Mouse (Mus musculus) midbrain, embryonic 10.5 days (tissue): ENCODE data around the gene Kbtbd12. TPM values are rescaled to one million over a fixed set of nuclear protein-coding genes. Genes with fewer than 3 reads are reported as not detected.

Source experiments
- DNase-seq: peaks from one replicate; pipeline ENCODE4 v3.0.0-alpha.2; 2017; ENCODE audit warnings: low spot score
- H3K27ac ChIP-seq: fragments of 300-500 bp; sonication (generic); replicated peaks from 2 replicates; pipeline ENCODE4 v1.5.1; 2016; ENCODE audit warnings: mild to moderate bottlenecking
- H3K27me3 ChIP-seq: fragments of 300-500 bp; sonication (generic); 2 replicates; pipeline ENCODE4 v1.6.1; 2016; ENCODE audit warnings: low read depth, mild to moderate bottlenecking; ENCODE audit not compliant: poor library complexity, severe bottlenecking
- H3K36me3 ChIP-seq: fragments of 300-500 bp; sonication (generic); 2 replicates; pipeline ENCODE4 v1.6.1; 2016; ENCODE audit warnings: mild to moderate bottlenecking, moderate library complexity
- H3K4me1 ChIP-seq: fragments of 300-500 bp; sonication (generic); 2 replicates; pipeline ENCODE4 v1.6.1; 2016
- H3K4me3 ChIP-seq: fragments of 300-500 bp; sonication (generic); 2 replicates; pipeline ENCODE4 v1.5.1; 2016; ENCODE audit warnings: mild to moderate bottlenecking, moderate library complexity
- H3K9me3 ChIP-seq: fragments of 300-500 bp; sonication (generic); replicated peaks from 2 replicates; pipeline ENCODE4 v1.6.1; 2016; ENCODE audit warnings: mild to moderate bottlenecking
- WGBS: fragments of 180-500 bp; shearing (Covaris S2); methylation state at CpG from one replicate; pipeline ENCODE4 v1.1.7; 2016; 5-methylcytosine and 5-hydroxymethylcytosine counted together
- polyA plus RNA-seq: library from polyadenylated mRNA; unstranded; fragments of >200 nt; fragmentation: Nextera tagmentation; extraction: Ambion mirVana; gene quantifications from 2 replicates; pipeline ENCODE4 v1.2.1, GENCODE M21; 2016

Kbtbd12 gene
- polyA plus RNA-seq, 1 experiment from 2014 or later: not detected

DNA sequence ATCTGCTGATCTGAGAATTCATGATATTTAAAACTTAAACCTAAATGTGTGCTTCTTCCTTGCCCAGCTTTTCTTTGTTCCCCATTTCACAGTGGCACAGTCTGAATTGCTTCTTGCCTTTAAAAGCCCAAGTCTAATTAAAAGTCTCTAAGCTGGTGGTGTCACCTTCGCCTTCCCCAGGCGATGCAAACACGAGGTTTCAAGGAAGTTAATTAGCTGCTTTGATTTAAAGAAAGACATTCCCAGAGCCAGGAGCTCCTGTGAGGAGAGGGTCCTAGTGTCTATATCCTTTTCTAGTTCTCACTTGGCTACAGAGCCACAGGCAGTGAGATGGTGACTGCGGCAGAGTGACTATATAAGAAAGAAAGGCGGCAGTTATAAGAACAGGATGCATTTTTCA lies 18.2 kb downstream of the Kbtbd12 start:
- Histone ChIP-seq H3K4me1 (no peaks in the 10 kb centered on the region), H3K9me3 (no peaks in the 10 kb centered on the region), H3K27me3 (no peaks in the 10 kb centered on the region), H3K36me3 (no peaks in the 10 kb centered on the region), H3K27ac (no peak overlapping the region), H3K4me3 (no peak overlapping the region)
- WGBS: 43% methylated on average over 5 of the region's 5 CpGs
- no peak for DNase-seq

DNA sequence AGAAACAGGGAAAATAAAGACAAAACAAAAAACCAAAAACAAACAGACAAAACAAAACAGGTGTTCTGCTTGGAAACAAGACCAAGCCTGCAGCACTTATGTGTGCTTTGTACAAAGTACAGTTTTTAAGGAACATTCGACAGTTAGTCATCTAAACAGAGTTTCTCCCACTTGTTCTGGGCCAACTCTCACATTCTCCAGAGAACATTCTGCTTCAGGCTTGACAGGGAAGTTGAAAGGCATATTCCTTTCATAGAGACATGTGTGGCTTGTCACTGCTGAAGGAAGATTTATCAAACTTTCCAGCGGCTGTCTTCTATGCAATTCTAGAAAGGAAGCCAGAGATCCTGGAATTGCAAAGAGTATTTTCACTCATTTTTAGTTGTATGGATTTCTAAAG lies 22.4 kb downstream of the Kbtbd12 start:
- no peak for DNase-seq
- Histone ChIP-seq H3K9me3 (no peaks in the 10 kb centered on the region), H3K27ac (no peak overlapping the region), H3K36me3 (no peaks in the 10 kb centered on the region), H3K4me3 (no peak overlapping the region), H3K4me1 (no peaks in the 10 kb centered on the region), H3K27me3 (no peaks in the 10 kb centered on the region)
- WGBS: 84% methylated on average over 2 of the region's 2 CpGs

DNA sequence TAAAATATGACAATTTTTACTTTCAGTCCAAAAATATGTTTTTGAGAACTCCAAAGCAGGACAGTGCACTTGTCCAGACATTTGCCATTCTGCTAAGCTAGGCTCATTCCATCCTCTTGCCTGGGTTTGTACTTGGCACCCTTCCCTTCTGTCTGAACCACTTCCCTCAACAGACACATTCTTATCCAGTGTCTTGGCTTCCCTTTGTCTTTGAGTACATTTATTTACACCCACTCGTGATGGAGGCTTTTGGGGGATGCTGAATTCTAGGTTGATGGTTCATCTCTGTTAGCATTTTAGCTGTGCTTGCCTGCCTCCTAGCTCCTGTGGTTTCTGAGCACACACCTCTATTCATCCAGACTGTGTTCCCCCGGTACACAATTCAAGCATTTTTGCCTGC lies 31.3 kb downstream of the Kbtbd12 start:
- no peak for DNase-seq
- Histone ChIP-seq H3K9me3 (no peaks in the 10 kb centered on the region), H3K36me3 (no peaks in the 10 kb centered on the region), H3K27ac (no peak overlapping the region), H3K27me3 (0 out of 2 replicates have a peak, but pooled peaks cover 9% of the 10 kb centered on the region), H3K4me3 (no peak overlapping the region), H3K4me1 (no peaks in the 10 kb centered on the region)
- WGBS: 82% methylated on average over 2 of the region's 2 CpGs

DNA sequence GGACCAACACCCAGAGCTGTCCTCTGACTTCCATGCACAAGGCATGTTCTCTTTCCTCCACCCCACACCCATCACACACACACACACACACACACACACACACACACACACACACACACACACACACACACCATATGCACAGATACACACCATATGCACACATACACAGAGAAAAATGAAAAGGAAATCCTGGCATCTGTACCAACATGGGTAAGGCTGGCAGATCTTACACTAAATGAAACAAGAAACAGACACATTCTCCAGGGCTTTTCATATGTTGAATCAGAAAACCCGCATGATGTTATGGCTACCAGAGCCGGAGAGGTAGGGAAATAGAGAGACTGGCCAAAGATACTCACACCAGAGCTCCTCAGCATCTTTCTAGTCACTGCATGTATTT lies 32.0 kb downstream of the Kbtbd12 start:
- no peak overlapping the region for H3K27ac ChIP-seq
- no peaks in the 10 kb centered on the region for H3K4me1 ChIP-seq
- 0 out of 2 replicates have a peak, but pooled peaks cover 9% of the 10 kb centered on the region for H3K27me3 ChIP-seq
- DNase-seq: no peak
- H3K36me3 ChIP-seq: no peaks in the 10 kb centered on the region
- H3K4me3 ChIP-seq: no peak overlapping the region
- H3K9me3 ChIP-seq: no peaks in the 10 kb centered on the region
- 89% methylated on average over 2 of the region's 2 CpGs for WGBS

DNA sequence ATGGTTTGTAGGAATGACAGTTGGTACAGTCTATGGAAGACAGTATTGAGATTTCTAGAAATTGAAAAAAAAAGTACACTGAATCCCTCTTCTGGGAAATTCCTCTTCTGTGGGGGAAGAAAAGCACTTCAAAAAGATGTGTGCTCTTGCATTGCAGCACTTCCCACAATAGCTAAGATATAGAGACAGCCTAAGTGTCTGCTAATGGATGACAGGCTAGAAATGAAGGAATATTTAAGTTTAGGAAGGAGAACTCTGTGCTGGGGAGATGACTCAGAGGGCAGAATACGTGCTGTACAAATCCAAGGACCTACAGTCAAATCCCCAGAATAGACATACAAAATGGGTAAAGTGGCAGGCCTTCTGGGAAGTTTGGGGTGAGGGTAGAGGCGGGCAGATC lies 32.5 kb downstream of the Kbtbd12 start:
- no peaks in the 10 kb centered on the region for H3K36me3 ChIP-seq
- H3K27ac ChIP-seq: no peak overlapping the region
- H3K27me3 ChIP-seq: 0 out of 2 replicates have a peak, but pooled peaks cover 9% of the 10 kb centered on the region
- no peak overlapping the region for H3K4me3 ChIP-seq
- H3K4me1 ChIP-seq: no peaks in the 10 kb centered on the region
- 82% methylated on average over 2 of the region's 2 CpGs for WGBS
- no peak for DNase-seq
- no peaks in the 10 kb centered on the region for H3K9me3 ChIP-seq

DNA sequence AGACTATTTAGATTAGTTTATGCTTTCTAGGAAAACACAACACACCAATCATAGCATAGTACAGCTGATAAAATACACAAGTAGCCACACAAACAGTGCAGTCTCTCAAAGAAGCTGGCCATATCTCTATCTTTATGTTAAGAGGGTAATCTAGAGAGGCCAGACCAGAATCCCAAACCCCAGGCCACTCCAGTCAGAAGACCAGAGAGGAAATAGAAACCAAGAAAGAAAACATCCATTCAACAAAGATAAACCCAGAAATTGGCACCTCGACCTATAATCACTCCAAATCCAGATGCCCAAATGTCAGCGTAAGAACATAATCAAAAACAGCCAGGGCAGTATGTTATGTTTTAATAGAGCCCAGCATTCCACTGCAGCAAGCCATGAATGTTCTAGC lies 41.6 kb downstream of the Kbtbd12 start:
- Histone ChIP-seq H3K27ac (no peak overlapping the region), H3K4me1 (peaks cover 5% of the 10 kb centered on the region), H3K4me3 (no peak overlapping the region), H3K9me3 (no peaks in the 10 kb centered on the region; the same call in 1 of the 2 replicates), H3K27me3 (no peaks in the 10 kb centered on the region), H3K36me3 (no peaks in the 10 kb centered on the region)
- DNase-seq: no peak
- 84% methylated on average over 2 of the region's 2 CpGs for WGBS

DNA sequence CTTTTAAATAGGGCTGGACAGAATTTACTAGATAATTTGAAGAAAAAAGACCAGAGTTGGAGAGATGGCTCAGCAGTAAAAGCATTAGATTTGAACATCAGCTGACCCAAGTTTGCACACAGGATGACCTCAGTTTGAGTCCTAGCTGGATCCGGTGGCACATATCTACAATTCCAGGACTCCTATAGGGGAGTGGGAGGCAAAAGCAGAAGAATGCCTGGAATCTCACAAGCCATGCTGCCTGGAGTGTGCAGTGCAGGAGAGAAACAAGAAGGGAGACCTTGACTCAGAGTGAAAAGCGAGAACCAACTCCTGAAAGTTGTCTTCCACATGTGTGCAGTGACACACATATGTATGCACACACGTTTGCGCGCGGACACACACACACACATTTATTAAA lies 45.4 kb downstream of the Kbtbd12 start:
- H3K4me3 ChIP-seq: no peak overlapping the region
- no peaks in the 10 kb centered on the region; the same call in 1 of the 2 replicates for H3K9me3 ChIP-seq
- DNase-seq: no peak
- peaks cover 5% of the 10 kb centered on the region for H3K4me1 ChIP-seq
- no peaks in the 10 kb centered on the region for H3K36me3 ChIP-seq
- no peaks in the 10 kb centered on the region for H3K27me3 ChIP-seq
- no peak overlapping the region for H3K27ac ChIP-seq
- WGBS: 86% methylated on average over 6 of the region's 6 CpGs

DNA sequence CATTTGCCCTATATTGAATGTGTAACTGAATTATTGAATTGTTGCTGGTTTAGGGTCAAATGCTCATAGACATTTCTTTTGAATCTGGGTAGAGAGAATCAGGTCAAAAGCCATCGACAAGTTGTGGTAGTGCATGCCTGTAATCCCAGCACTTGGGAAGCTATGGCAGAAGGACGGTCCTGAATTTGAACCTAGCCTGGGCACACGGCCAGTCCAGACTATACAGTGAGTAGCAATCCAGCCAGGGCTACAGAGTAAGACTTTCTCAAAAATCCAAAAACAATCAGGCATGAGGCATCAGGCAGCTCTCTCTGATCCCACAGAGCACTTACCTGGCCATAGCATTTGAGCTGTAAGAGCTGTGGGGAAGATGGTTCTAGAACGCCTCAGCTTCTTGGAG lies 47.5 kb downstream of the Kbtbd12 start:
- Histone ChIP-seq H3K27ac (no peak overlapping the region), H3K36me3 (no peaks in the 10 kb centered on the region), H3K4me1 (peaks cover 5% of the 10 kb centered on the region), H3K9me3 (no peaks in the 10 kb centered on the region), H3K27me3 (no peaks in the 10 kb centered on the region), H3K4me3 (no peak overlapping the region)
- 91% methylated on average over 4 of the region's 4 CpGs for WGBS
- DNase-seq: no peak

DNA sequence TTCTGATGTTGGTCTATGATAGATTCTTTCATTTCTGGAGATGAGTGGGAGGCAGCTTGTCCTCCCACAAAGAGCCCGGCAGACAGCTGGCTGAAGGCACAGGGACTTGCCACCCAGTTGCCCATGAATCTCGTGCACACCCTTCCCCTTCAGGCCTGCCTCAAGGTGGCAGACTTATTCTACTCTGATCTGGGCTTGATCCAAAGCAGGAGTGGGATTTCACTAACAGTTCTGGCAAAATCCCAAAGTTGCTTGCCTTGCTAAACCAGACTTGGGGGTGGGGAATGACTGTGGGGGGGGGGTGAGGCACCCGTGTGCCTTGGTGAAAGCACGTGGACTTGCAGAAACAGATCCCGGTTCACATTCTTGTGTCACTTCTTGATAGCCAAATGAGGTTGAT lies 48.2 kb downstream of the Kbtbd12 start:
- peak; percentile 15 for DNase-seq
- peaks cover 5% of the 10 kb centered on the region for H3K4me1 ChIP-seq
- H3K9me3 ChIP-seq: no peaks in the 10 kb centered on the region
- no peaks in the 10 kb centered on the region for H3K36me3 ChIP-seq
- no peak overlapping the region for H3K27ac ChIP-seq
- H3K4me3 ChIP-seq: no peak overlapping the region
- no peaks in the 10 kb centered on the region for H3K27me3 ChIP-seq
- 30% methylated on average over 5 of the region's 5 CpGs for WGBS

DNA sequence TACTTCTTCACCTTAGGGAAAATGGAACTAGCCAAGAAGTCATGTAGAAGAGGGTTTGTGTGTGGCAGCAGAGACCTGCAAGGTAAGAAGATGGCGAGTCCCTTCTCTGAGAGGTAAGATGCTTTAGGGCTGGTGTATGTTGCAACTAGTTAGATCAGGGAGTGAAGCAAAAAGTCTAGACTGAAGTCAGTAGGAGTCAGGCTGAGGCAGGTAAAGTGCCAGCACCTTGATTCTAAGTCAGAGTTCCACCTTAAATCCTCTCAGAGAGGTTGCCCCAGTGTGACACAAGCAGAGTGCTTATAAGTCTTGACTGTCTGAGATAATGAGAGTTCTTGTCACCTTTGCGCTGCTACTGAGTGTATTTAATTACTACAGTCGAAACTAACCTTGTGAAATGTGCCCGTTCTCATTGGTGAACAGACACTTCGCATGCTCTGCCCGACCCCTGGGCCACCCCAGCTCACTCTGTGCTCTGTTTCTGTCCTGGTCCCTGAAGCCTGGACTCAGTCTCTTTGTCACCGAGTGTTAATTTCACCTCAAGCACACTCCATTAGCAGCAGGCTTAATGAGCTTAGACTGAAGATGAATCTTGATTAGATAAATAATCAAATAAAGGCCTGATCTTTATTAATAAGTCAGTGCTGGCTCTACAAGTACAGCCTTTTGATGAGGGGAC lies 49.0 kb downstream of the Kbtbd12 start:
- 88% methylated on average over 7 of the region's 7 CpGs for WGBS
- DNase-seq: no peak

DNA sequence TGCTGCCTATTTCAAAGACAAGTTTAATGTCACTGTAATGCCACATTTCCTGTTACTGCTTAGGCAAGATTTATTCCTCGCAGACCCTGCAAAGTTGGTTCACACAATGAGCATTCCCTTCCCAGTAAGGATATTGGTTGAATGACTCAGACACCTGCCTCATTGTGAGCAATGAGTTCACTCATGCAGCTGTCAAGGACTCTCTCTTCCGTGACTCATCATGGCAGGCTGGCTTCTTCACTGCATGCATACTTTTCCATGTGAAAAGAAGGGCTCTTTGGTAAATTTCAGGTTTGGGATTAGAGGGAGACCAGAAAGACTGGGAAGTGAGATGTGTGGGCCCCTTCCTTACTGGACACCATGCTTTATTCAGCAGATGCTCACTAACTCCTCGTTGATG lies 50.7 kb downstream of the Kbtbd12 start:
- H3K27ac ChIP-seq: no peak overlapping the region
- H3K9me3 ChIP-seq: no peaks in the 10 kb centered on the region
- WGBS: 86% methylated on average over 3 of the region's 3 CpGs
- no peaks in the 10 kb centered on the region for H3K36me3 ChIP-seq
- no peak for DNase-seq
- H3K4me3 ChIP-seq: no peak overlapping the region
- no peaks in the 10 kb centered on the region for H3K27me3 ChIP-seq
- H3K4me1 ChIP-seq: no peaks in the 10 kb centered on the region

More for the DNA sequence above, 49.0 kb downstream of the Kbtbd12 start:
- Histone ChIP-seq H3K27ac (no peak overlapping the region), H3K4me3 (no peak overlapping the region), H3K9me3 (no peaks in the 10 kb centered on the region), H3K4me1 (peaks cover under 1% of the 10 kb centered on the region; the same call in 1 of the 2 replicates), H3K27me3 (no peaks in the 10 kb centered on the region), H3K36me3 (no peaks in the 10 kb centered on the region)

DNA sequence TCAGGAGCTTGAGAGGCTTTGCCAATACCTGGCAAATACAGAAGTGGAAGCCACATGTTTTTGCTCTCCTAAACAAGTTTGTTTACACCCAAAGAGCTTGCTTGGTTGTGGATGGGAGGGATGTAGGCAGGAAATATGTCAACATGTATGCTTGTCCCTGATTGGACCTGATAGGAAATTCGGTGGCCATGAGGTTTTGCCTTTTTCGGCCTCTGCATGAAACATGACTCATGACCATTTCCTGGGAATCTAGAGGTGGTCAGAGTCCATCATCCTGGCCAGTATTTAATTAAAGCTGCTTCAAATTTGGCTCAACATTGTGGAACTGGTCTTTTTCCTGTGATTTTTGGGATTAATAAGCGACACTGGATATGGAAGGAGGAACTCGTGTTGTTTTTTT lies 53.8 kb downstream of the Kbtbd12 start:
- Histone ChIP-seq H3K4me3 (no peak overlapping the region), H3K4me1 (no peaks in the 10 kb centered on the region), H3K9me3 (no peaks in the 10 kb centered on the region), H3K27me3 (no peaks in the 10 kb centered on the region), H3K27ac (no peak overlapping the region), H3K36me3 (no peaks in the 10 kb centered on the region)
- DNase-seq: no peak
- WGBS: 95% methylated on average over 4 of the region's 4 CpGs

DNA sequence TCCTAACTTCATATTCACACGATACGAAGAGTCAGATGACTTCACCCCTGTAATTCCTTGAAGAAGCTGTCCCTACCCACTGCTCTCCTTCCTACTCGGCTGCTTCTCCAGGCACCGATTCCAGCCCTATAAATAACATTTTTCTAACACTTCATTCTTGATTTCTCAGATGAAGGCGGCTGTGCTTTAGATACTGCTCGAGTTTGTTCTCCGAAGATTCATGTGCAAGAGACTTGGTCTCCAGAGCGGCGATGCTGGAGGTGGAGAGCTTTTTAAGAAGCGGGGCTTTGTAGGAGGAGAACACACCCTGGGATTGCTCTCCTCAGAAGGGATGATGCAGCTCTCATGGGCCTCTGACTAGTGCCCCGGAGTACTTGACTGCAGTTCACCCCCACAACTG lies 61.3 kb downstream of the Kbtbd12 start:
- Histone ChIP-seq H3K4me1 (no peaks in the 10 kb centered on the region), H3K4me3 (no peak overlapping the region), H3K9me3 (no peaks in the 10 kb centered on the region), H3K27ac (no peak overlapping the region), H3K36me3 (no peaks in the 10 kb centered on the region), H3K27me3 (no peaks in the 10 kb centered on the region)
- no peak for DNase-seq
- WGBS: 90% methylated on average over 11 of the region's 11 CpGs

DNA sequence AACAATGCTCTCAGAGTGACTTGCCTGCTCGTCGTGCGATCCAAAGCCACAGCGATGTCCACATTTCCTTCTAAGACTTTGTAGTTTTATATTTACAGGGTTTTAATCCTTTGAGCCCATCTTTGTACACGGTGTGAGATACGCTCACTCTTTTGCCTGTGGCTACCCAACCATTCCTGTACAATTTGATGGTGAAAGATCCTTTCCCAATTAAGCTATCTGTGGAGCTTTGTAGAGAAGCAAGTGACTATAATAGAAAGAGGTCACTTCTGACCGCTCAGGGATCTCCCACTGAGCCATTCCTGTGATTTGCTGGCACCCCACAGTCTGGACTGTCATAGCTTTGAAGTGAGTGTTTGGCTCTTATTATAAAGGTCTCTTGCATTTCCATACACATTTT lies 71.1 kb downstream of the Kbtbd12 start:
- no peaks in the 10 kb centered on the region for H3K9me3 ChIP-seq
- no peak overlapping the region for H3K27ac ChIP-seq
- H3K4me1 ChIP-seq: peaks cover 13% of the 10 kb centered on the region
- peaks cover 45% of the 10 kb centered on the region for H3K27me3 ChIP-seq
- WGBS: 2% methylated on average over 7 of the region's 7 CpGs
- DNase-seq: peak; percentile 15
- no peaks in the 10 kb centered on the region for H3K36me3 ChIP-seq
- H3K4me3 ChIP-seq: peak overlapping the region; percentile 29
